Mouse (Mus musculus): ENCODE results near the gene Ddx23.

The Ddx23 gene

GRCm38 (mm10) chr15:98662567-98663545 is at the start of gene Ddx23:
Ddx23 (minus strand) TSS chr15:98662894.
- DNase-seq (ENCODE audit: low spot score) = peak; percentile 92

DNA sequence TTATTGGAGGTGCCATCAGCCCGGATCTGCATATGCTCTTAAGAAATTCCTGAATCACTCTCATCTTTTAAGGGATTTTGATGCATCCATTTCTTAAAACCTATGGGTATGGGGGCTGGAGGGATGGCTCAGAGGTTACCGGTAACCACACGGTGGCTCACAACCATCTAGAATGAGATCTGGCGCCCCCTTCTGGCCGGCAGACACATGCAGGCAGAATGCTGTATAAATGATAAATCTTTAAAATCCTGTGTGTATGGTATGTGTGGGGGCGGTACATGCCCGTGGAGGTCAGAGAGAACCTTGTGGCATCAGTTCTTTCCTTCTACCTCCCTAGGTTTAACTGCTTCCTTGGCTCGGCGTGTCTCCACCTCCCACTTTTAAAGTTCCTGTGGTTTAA is 47.7 kb upstream of the Ddx23 start:
- peak; percentile 28 for DNase-seq (ENCODE audit: low spot score)

DNA sequence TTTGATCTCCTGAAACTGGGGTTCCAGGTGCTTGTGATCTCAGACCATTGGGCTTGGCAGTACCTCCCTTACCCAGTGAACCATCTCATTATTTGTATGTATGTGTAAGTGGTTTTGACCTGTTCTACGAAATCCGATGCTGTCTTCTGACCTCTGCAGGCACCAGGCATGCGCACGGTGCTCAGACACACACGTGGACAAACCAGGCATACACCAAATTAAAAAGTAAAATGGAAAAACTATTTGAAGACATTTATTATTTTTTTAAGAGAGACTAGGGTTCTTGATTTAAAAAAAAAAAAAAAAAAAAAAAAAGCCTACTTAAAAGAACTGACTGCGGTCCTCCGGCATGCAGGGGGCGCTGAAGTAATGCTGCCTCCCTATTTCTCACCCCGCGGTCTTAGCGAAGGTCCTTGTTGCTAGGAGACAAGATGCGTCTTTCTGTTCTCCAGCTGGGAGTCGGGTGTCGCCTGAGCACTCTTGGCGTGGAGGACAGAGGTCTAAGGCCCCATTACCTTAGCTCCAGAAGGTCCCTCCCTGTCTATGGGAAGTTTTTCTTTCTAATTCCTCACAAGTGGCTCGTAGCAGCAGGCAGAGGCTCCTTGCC is 45.2 kb upstream of the Ddx23 start, which contains the start of gene Ccdc65:
Gene Ccdc65, plus strand, starts transcription at position 442 of the 607 bp plus-strand sequence.
- DNase-seq (ENCODE audit: low spot score) = peak; percentile 73

- DNase-seq (ENCODE audit: low spot score) = no peak
Observed at GRCm38 (mm10) chr15:98704312-98704711, 41.6 kb upstream of the Ddx23 start.

DNA sequence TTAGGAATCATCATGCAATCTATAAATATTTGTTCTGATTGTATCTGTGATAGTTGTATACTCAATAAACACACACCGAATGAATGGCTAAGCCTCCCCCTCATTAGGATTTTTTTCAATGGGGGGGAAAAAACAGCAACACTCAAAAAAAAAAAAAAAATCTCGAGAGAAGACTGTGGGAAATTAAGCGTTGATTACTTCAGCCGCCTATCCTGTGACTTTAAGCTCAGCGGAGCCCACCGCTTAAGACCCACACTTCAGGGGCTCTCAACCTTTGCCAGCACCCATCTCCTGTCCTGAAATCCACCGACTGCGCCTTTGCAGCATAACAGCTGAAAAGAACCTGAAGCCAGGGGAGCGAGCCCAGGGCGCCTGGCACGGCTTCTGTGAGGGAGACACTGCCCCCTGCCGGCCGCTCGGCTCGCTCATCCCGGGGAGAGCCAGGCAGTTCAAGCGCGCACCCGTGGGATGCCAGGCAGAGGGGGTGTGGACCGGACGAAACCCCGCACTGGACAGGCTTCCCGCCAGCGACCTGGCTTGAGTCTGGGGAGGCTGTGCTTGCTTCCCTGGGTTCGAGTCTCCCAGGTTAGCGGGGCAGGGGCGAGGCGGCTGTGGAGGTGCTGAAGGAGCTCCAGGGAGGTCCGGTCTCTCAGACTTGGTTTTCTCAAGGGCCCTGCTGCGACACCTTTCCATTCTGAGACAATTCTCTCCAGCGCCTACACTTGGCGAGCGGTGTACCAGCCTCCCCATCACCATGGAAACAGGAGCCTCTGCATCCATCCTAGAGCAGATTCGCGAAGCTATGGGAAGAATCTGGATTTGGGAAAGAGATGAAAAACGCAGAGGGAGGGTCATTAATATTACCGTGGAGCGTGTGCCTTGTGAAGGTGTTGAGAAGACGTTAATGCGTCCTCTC is 36.8 kb upstream of the Ddx23 start:
- peak; percentile 60 for DNase-seq (ENCODE audit: low spot score)

- DNase-seq (ENCODE audit: low spot score) = no peak
Observed at GRCm38 (mm10) chr15:98696216-98696615, 33.5 kb upstream of the Ddx23 start.

- DNase-seq (ENCODE audit: low spot score) = no peak
Observed at GRCm38 (mm10) chr15:98695726-98696125, 33.0 kb upstream of the Ddx23 start.

GRCm38 (mm10) chr15:98692171-98692715 is 29.5 kb upstream of the Ddx23 start:
- no peak for DNase-seq (ENCODE audit: low spot score)

GRCm38 (mm10) chr15:98691486-98692147 is 28.9 kb upstream of the Ddx23 start:
- no peak for DNase-seq (ENCODE audit: low spot score)

GRCm38 (mm10) chr15:98689682-98690081 is 27.0 kb upstream of the Ddx23 start:
- DNase-seq (ENCODE audit: low spot score) = no peak

GRCm38 (mm10) chr15:98685926-98686325 is 23.2 kb upstream of the Ddx23 start:
- no peak for DNase-seq (ENCODE audit: low spot score)

DNA sequence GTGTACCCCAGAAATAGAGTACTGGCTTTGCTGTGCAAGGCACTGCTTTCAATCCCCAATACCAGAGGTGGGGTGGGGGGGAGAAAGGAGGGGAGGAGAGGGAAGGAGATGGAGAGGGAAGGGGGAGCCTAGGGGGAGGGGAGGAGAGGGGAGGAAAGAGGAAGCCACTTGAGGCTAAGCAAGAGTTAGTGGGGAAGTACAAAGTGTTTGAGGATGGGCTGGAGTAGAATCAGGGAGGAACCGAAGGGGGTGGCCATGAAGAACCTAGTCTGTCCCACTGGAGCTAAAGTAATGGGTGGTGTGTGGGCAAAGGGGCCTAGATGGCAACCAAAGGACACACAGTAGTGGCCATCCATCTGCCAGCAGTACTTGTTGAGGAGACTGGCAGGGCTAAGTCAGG is 21.1 kb upstream of the Ddx23 start:
- no peak for DNase-seq (ENCODE audit: low spot score)

DNA sequence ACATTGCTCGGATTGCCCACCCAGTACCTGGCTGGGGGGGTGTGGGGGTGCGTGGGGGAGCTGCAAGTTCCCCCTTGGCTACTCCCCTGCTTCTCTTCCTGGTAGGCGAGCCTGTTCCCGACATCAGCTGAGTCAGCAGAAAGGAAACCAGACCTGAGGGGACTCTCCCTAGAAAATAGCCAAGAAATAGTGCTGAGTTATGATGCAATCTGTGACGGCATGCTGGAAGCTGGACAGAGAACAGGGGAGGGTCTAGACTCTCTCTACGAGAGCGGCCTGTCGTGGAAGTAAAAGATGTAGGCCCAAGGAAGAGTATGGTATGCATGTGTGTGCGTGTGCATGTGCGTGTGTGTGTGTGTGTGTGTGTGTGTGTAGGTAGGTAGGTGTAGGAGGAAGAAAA is 20.5 kb upstream of the Ddx23 start:
- no peak for DNase-seq (ENCODE audit: low spot score)

GRCm38 (mm10) chr15:98681633-98682032 is 18.9 kb upstream of the Ddx23 start:
- no peak for DNase-seq (ENCODE audit: low spot score)

DNA sequence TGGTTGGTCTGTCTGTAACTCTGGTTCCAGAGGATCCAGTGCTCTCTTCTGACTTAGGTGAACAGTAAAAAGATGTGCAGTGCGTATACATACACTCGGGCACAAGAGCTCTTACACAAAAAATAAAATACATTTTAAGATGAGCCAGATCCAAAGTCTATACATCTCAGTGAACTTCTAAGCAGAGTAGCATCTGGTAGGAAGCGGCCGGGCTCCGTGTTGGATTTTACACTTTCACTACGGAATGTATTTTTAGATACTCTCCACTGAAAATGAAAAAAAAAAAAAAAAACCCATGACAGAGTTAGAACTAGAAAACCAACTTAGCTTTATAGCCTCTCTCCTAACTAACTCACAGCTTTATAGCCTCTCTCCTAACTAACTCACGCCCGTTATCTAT is 18.0 kb upstream of the Ddx23 start:
- DNase-seq (ENCODE audit: low spot score) = no peak

GRCm38 (mm10) chr15:98677977-98678376 is 15.3 kb upstream of the Ddx23 start:
- DNase-seq (ENCODE audit: low spot score) = no peak

GRCm38 (mm10) chr15:98676940-98677728 is 14.4 kb upstream of the Ddx23 start, which contains the start of gene Rnd1:
Rnd1 (minus strand) TSS chr15:98677461.
- DNase-seq (ENCODE audit: low spot score) = peak; percentile 73

- DNase-seq (ENCODE audit: low spot score) = no peak
Observed at GRCm38 (mm10) chr15:98676471-98676870, 13.8 kb upstream of the Ddx23 start.

DNA sequence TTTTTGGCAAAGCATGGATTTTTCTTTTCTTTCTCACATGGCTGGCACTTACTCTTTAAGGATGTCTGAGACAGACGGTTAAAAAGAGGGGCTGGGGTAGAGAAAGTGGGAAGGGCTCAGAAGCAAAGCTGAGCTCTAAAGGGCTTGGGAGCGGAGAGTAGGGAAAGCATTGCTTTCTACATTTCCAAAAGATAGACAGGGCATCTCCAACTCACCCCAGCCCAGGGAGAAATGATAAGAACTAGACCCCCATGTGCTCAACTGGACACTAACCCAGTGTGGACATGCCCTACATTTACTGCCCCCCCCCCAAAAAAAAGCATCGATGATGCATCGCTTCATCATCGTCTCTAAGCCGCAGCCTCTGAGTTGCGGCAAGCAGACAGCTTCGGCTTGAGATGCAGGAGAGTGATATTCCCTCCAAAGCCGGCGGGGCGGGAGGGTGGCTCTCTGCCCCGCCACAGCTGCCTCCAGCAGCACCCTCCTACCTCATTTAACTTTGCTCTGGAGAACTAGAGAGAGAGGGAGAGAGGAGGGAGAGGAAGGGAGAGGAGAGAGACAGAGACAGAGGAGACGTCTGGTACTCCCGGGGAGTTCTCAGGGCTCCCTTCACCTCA is 13.0 kb upstream of the Ddx23 start:
- no peak for DNase-seq (ENCODE audit: low spot score)

- no peak for DNase-seq (ENCODE audit: low spot score)
Observed at GRCm38 (mm10) chr15:98674994-98675545, 12.4 kb upstream of the Ddx23 start.
